Mouse (Mus musculus) myocyte (in vitro differentiated cells): ENCODE measurements around the gene Dlx2. TPM values are rescaled to one million over a fixed set of nuclear protein-coding genes. Genes with fewer than 3 reads are reported as not detected.

ENCODE experiments used
- H3K27me3 ChIP-seq: one replicate; pipeline ENCODE4 v1.6.1; 2011; ENCODE audit not compliant: control insufficient read depth, insufficient read depth, insufficient read length
- H3K36me3 ChIP-seq: one replicate; pipeline ENCODE4 v1.6.1; 2011; ENCODE audit not compliant: control insufficient read depth, insufficient read depth
- H3K4me2 ChIP-seq: one replicate; pipeline ENCODE4 v1.6.1; 2011; ENCODE audit warnings: low read depth, control low read depth
- H3K4me3 ChIP-seq: one replicate; pipeline ENCODE4 v1.5.1; 2011; ENCODE audit warnings: mild to moderate bottlenecking, control low read depth, moderate library complexity
- H3K79me2 ChIP-seq: one replicate; pipeline ENCODE4 v1.6.1; 2011; ENCODE audit not compliant: control insufficient read depth, insufficient read depth
- H3ac ChIP-seq: one replicate; pipeline ENCODE4 v1.6.1; 2011; ENCODE audit not compliant: control insufficient read depth, insufficient read length
- CEBPB ChIP-seq: IDR thresholded peaks from 2 replicates; pipeline ENCODE4 v1.6.1; 2011; ENCODE audit warnings: mild to moderate bottlenecking, moderate library complexity; ENCODE audit not compliant: poor library complexity, insufficient read depth, severe bottlenecking
- E2F4 ChIP-seq: IDR thresholded peaks from one replicate; pipeline ENCODE4 v1.6.1; 2011; ENCODE audit warnings: mild to moderate bottlenecking, control low read depth, moderate library complexity; ENCODE audit not compliant: insufficient read depth
- MAX ChIP-seq: IDR thresholded peaks from one replicate; pipeline ENCODE4 v1.6.1; 2011; ENCODE audit warnings: low read depth, mild to moderate bottlenecking, control low read depth
- MYOD1 ChIP-seq, 3 experiments: IDR thresholded peaks; one replicate each; pipeline ENCODE4 v1.6.1; 2011; ENCODE audit warnings: control low read depth in 2 of 3, low read depth in 2 of 3, mild to moderate bottlenecking in 2 of 3, moderate library complexity in 1 of 3; ENCODE audit not compliant: insufficient read length in 2 of 3, control insufficient read depth in 1 of 3
- MYOG ChIP-seq, 3 experiments: IDR thresholded peaks; one replicate each; pipeline ENCODE4 v1.6.1; 2011; ENCODE audit warnings: control low read depth in 2 of 3, low read depth in 2 of 3, mild to moderate bottlenecking in 2 of 3; ENCODE audit not compliant: insufficient read length in 2 of 3, control insufficient read depth in 1 of 3, insufficient read depth in 1 of 3
- POLR2A ChIP-seq: IDR thresholded peaks from one replicate; pipeline ENCODE4 v1.6.1; 2011; ENCODE audit warnings: low read depth, mild to moderate bottlenecking, control low read depth, moderate library complexity; ENCODE audit not compliant: insufficient read length
- POLR2AphosphoS2 ChIP-seq: IDR thresholded peaks from one replicate; pipeline ENCODE4 v1.6.1; 2011; ENCODE audit warnings: low read depth, control low read depth; ENCODE audit not compliant: insufficient read length
- REST ChIP-seq: IDR thresholded peaks from one replicate; pipeline ENCODE4 v1.6.1; 2011; ENCODE audit warnings: mild to moderate bottlenecking, control low read depth, moderate library complexity; ENCODE audit not compliant: insufficient read depth, insufficient read length
- SRF ChIP-seq: IDR thresholded peaks from one replicate; pipeline ENCODE4 v1.6.1; 2011; ENCODE audit warnings: low read depth; ENCODE audit not compliant: control insufficient read depth, insufficient read length
- TCF12 ChIP-seq: IDR thresholded peaks from one replicate; pipeline ENCODE4 v1.6.1; 2011; ENCODE audit warnings: mild to moderate bottlenecking, control low read depth; ENCODE audit not compliant: poor library complexity, insufficient read depth, severe bottlenecking
- TCF3 ChIP-seq: IDR thresholded peaks from one replicate; pipeline ENCODE4 v1.6.1; 2011; ENCODE audit warnings: low read depth, control low read depth; ENCODE audit not compliant: insufficient read length
- USF1 ChIP-seq: IDR thresholded peaks from one replicate; pipeline ENCODE4 v1.6.1; 2011; ENCODE audit warnings: low read depth, mild to moderate bottlenecking, control low read depth, moderate library complexity
- polyA plus RNA-seq: library from polyadenylated mRNA; unstranded; fragments of >200 nt; fragmentation: generic; extraction: Trizol; gene quantifications from one replicate; pipeline ENCODE4 v1.2.1, GENCODE M21; 2012; ENCODE audit warnings: missing spikeins

Dlx2 gene
- 1.7 TPM for polyA plus RNA-seq

- Histone ChIP-seq H3K4me2 (peak within 1 kb of the TSS; percentile 99), H3K79me2 (peaks cover 5% of the 10 kb centered on the region), H3ac (peak within 1 kb of the TSS; percentile 43), H3K27me3 (no peaks in the 10 kb centered on the region), H3K4me3 (peak within 1 kb of the TSS; percentile 59), H3K36me3 (no peaks in the 10 kb centered on the region)
- TF ChIP-seq TCF3 (no peak), USF1 (peak; percentile 84), TCF12 (no peak), MAX (no peak)
Measured at GRCm38 (mm10) chr2:71546640-71547071, at the start of gene Dlx2. Gene Dlx2 (minus strand): TSS chr2:71546754.

GRCm38 (mm10) chr2:71594466-71594865 lies 47.9 kb upstream of the Dlx2 start:
- Histone ChIP-seq H3K36me3 (no peaks in the 10 kb centered on the region), H3K27me3 (no peaks in the 10 kb centered on the region), H3ac (no peak overlapping the region), H3K79me2 (no peaks in the 10 kb centered on the region), H3K4me2 (peak overlapping the region; percentile 13), H3K4me3 (no peak overlapping the region)
- TF ChIP-seq SRF, result no peak
- TF ChIP-seq TCF12, result no peak
- TF ChIP-seq USF1, result no peak
- no peak for TF ChIP-seq E2F4
- no peak for TF ChIP-seq POLR2A
- no peak for TF ChIP-seq MAX
- TF ChIP-seq MYOG (IDR thresholded peaks at IDR 0.05; ENCODE audit: control insufficient read depth in 1 of 3, insufficient read depth in 1 of 3, insufficient read length in 2 of 3, low read depth in 2 of 3), result peak in 2 of 3 experiments; percentile 57 to 63
- no peak for TF ChIP-seq TCF3
- TF ChIP-seq POLR2AphosphoS2, result no peak
- TF ChIP-seq CEBPB, result no peak
- peak in 2 of 3 experiments; percentile 65 to 77 for TF ChIP-seq MYOD1 (IDR thresholded peaks at IDR 0.05; ENCODE audit: control insufficient read depth in 1 of 3, insufficient read length in 2 of 3, low read depth in 2 of 3)
- TF ChIP-seq REST, result no peak

GRCm38 (mm10) chr2:71589114-71589513 lies 42.6 kb upstream of the Dlx2 start:
- no peak overlapping the region for H3K4me3 ChIP-seq
- H3K36me3 ChIP-seq, result no peaks in the 10 kb centered on the region

GRCm38 (mm10) chr2:71581488-71581887 lies 34.9 kb upstream of the Dlx2 start:
- H3ac ChIP-seq, result no peak overlapping the region
- H3K4me2 ChIP-seq, result peak overlapping the region; percentile 30
- TF ChIP-seq TCF12 (no peak), REST (no peak), E2F4 (no peak), POLR2A (no peak), MAX (no peak), TCF3 (no peak), MYOG (IDR thresholded peaks at IDR 0.05; ENCODE audit: control insufficient read depth in 1 of 3, insufficient read depth in 1 of 3, insufficient read length in 2 of 3, low read depth in 2 of 3) (no peak), CEBPB (no peak), USF1 (no peak), SRF (no peak), POLR2AphosphoS2 (no peak), MYOD1 (IDR thresholded peaks at IDR 0.05; ENCODE audit: control insufficient read depth in 1 of 3, insufficient read length in 2 of 3, low read depth in 2 of 3) (no peak)
- H3K36me3 ChIP-seq, result no peaks in the 10 kb centered on the region
- no peak overlapping the region for H3K4me3 ChIP-seq
- H3K79me2 ChIP-seq, result no peaks in the 10 kb centered on the region
- no peaks in the 10 kb centered on the region for H3K27me3 ChIP-seq

More at GRCm38 (mm10) chr2:71589114-71589513, 42.6 kb upstream of the Dlx2 start:
- H3K27me3 ChIP-seq, result no peaks in the 10 kb centered on the region
- TF ChIP-seq E2F4, result no peak
- peak; percentile 9 for TF ChIP-seq TCF12
- no peak for TF ChIP-seq TCF3
- peak in 1 of 3 experiments; percentile 27 for TF ChIP-seq MYOD1 (IDR thresholded peaks at IDR 0.05; ENCODE audit: control insufficient read depth in 1 of 3, insufficient read length in 2 of 3, low read depth in 2 of 3)
- TF ChIP-seq POLR2AphosphoS2, result no peak
- no peak for TF ChIP-seq CEBPB
- TF ChIP-seq POLR2A, result no peak
- peak in 2 of 3 experiments; percentile 4 to 30 for TF ChIP-seq MYOG (IDR thresholded peaks at IDR 0.05; ENCODE audit: control insufficient read depth in 1 of 3, insufficient read depth in 1 of 3, insufficient read length in 2 of 3, low read depth in 2 of 3)
- no peak for TF ChIP-seq USF1
- no peaks in the 10 kb centered on the region for H3K79me2 ChIP-seq
- H3K4me2 ChIP-seq, result peak overlapping the region; percentile 59
- H3ac ChIP-seq, result no peak overlapping the region
